Mouse (Mus musculus): ENCODE data around the gene Nt5c. TPM values are rescaled to one million over a fixed set of nuclear protein-coding genes. Genes with fewer than 3 reads are reported as not detected.

Gene Nt5c
- polyA plus RNA-seq, 1 experiment from 2014 or later: 67.4 TPM

- DNase-seq (ENCODE audit: low spot score) (no peak), ATAC-seq (replicated peaks; ENCODE audit: insufficient number of reproducible peaks, low FRiP score, low TSS enrichment, low read depth) (no peak)
- Histone ChIP-seq H3K9me3 (replicated peaks; ENCODE audit: control insufficient read depth, low read length) (no peaks in the 10 kb centered on the region), H3K27me3 (ENCODE audit: control insufficient read depth, insufficient read depth, low read length) (no peaks in the 10 kb centered on the region), H3K9ac (replicated peaks; ENCODE audit: low read length) (no peak overlapping the region), H3K4me1 (ENCODE audit: control insufficient read depth, insufficient read depth, low read length) (0 out of 2 replicates have a peak, but pooled peaks cover under 1% of the 10 kb centered on the region), H3K4me2 (ENCODE audit: low read depth, low read length) (no peak overlapping the region), H3K4me3 (ENCODE audit: low read depth, low read length) (no peak overlapping the region), H3K27ac (replicated peaks; ENCODE audit: low read depth, low read length) (no peak overlapping the region), H3K36me3 (replicated peaks; ENCODE audit: control insufficient read depth, insufficient read depth, low read depth, low read length) (no peaks in the 10 kb centered on the region)
- WGBS: 86% methylated on average over 8 of the region's 8 CpGs
Observed at GRCm38 (mm10) chr11:115451781-115452241, 39.9 kb downstream of the Nt5c start.

GRCm38 (mm10) chr11:115450176-115450575, 41.5 kb downstream of the Nt5c start:
- Histone ChIP-seq H3K4me1 (ENCODE audit: control insufficient read depth, insufficient read depth, low read length) (0 out of 2 replicates have a peak, but pooled peaks cover 2% of the 10 kb centered on the region), H3K9me3 (replicated peaks; ENCODE audit: control insufficient read depth, low read length) (no peaks in the 10 kb centered on the region), H3K4me3 (ENCODE audit: low read depth, low read length) (no peak overlapping the region), H3K36me3 (replicated peaks; ENCODE audit: control insufficient read depth, insufficient read depth, low read depth, low read length) (no peaks in the 10 kb centered on the region), H3K27me3 (ENCODE audit: control insufficient read depth, insufficient read depth, low read length) (no peaks in the 10 kb centered on the region), H3K4me2 (ENCODE audit: low read depth, low read length) (no peak overlapping the region), H3K9ac (replicated peaks; ENCODE audit: low read length) (no peak overlapping the region), H3K27ac (replicated peaks; ENCODE audit: low read depth, low read length) (no peak overlapping the region)
- DNase-seq (ENCODE audit: low spot score) (no peak), ATAC-seq (replicated peaks; ENCODE audit: insufficient number of reproducible peaks, low FRiP score, low TSS enrichment, low read depth) (no peak)
- WGBS: 89% methylated on average over 7 of the region's 7 CpGs

- ATAC-seq (replicated peaks; ENCODE audit: insufficient number of reproducible peaks, low FRiP score, low TSS enrichment, low read depth): no peak
- no peak overlapping the region for H3K9ac ChIP-seq (replicated peaks; ENCODE audit: low read length)
- no peak overlapping the region for H3K4me3 ChIP-seq (ENCODE audit: low read depth, low read length)
- no peak overlapping the region for H3K4me2 ChIP-seq (ENCODE audit: low read depth, low read length)
- H3K4me1 ChIP-seq (ENCODE audit: control insufficient read depth, insufficient read depth, low read length): peaks cover 2% of the 10 kb centered on the region; the same call in 1 of the 2 replicates
- H3K9me3 ChIP-seq (replicated peaks; ENCODE audit: control insufficient read depth, low read length): no peaks in the 10 kb centered on the region
- H3K36me3 ChIP-seq (replicated peaks; ENCODE audit: control insufficient read depth, insufficient read depth, low read depth, low read length): no peaks in the 10 kb centered on the region
- no peak overlapping the region for H3K27ac ChIP-seq (replicated peaks; ENCODE audit: low read depth, low read length)
- WGBS: 24% methylated on average over 7 of the region's 7 CpGs
- no peaks in the 10 kb centered on the region for H3K27me3 ChIP-seq (ENCODE audit: control insufficient read depth, insufficient read depth, low read length)
- no peak for DNase-seq (ENCODE audit: low spot score)
Observed at GRCm38 (mm10) chr11:115448998-115449397, 42.7 kb downstream of the Nt5c start.

GRCm38 (mm10) chr11:115448075-115448474, 43.6 kb downstream of the Nt5c start:
- H3K4me3 ChIP-seq (ENCODE audit: low read depth, low read length): no peak overlapping the region

GRCm38 (mm10) chr11:115447321-115447885, 44.3 kb downstream of the Nt5c start:
- Histone ChIP-seq H3K27me3 (ENCODE audit: control insufficient read depth, insufficient read depth, low read length) (no peaks in the 10 kb centered on the region), H3K9me3 (replicated peaks; ENCODE audit: control insufficient read depth, low read length) (no peaks in the 10 kb centered on the region), H3K4me3 (ENCODE audit: low read depth, low read length) (no peak overlapping the region), H3K4me1 (ENCODE audit: control insufficient read depth, insufficient read depth, low read length) (peaks cover 2% of the 10 kb centered on the region; the same call in 1 of the 2 replicates), H3K36me3 (replicated peaks; ENCODE audit: control insufficient read depth, insufficient read depth, low read depth, low read length) (no peaks in the 10 kb centered on the region), H3K4me2 (ENCODE audit: low read depth, low read length) (no peak overlapping the region), H3K9ac (replicated peaks; ENCODE audit: low read length) (no peak overlapping the region), H3K27ac (replicated peaks; ENCODE audit: low read depth, low read length) (no peak overlapping the region)
- DNase-seq (ENCODE audit: low spot score): no peak
- 81% methylated on average over 11 of the region's 11 CpGs for WGBS
- ATAC-seq (replicated peaks; ENCODE audit: insufficient number of reproducible peaks, low FRiP score, low TSS enrichment, low read depth): no peak

More at GRCm38 (mm10) chr11:115448075-115448474, 43.6 kb downstream of the Nt5c start:
- Histone ChIP-seq H3K27me3 (ENCODE audit: control insufficient read depth, insufficient read depth, low read length) (no peaks in the 10 kb centered on the region), H3K4me1 (ENCODE audit: control insufficient read depth, insufficient read depth, low read length) (peaks cover 2% of the 10 kb centered on the region; the same call in 1 of the 2 replicates), H3K9me3 (replicated peaks; ENCODE audit: control insufficient read depth, low read length) (no peaks in the 10 kb centered on the region), H3K27ac (replicated peaks; ENCODE audit: low read depth, low read length) (no peak overlapping the region), H3K9ac (replicated peaks; ENCODE audit: low read length) (no peak overlapping the region), H3K36me3 (replicated peaks; ENCODE audit: control insufficient read depth, insufficient read depth, low read depth, low read length) (no peaks in the 10 kb centered on the region), H3K4me2 (ENCODE audit: low read depth, low read length) (no peak overlapping the region)
- WGBS: 81% methylated on average over 16 of the region's 16 CpGs
- DNase-seq (ENCODE audit: low spot score) (no peak), ATAC-seq (replicated peaks; ENCODE audit: insufficient number of reproducible peaks, low FRiP score, low TSS enrichment, low read depth) (no peak)

GRCm38 (mm10) chr11:115446906-115447305, 44.8 kb downstream of the Nt5c start:
- Histone ChIP-seq H3K36me3 (replicated peaks; ENCODE audit: control insufficient read depth, insufficient read depth, low read depth, low read length) (no peaks in the 10 kb centered on the region), H3K27me3 (ENCODE audit: control insufficient read depth, insufficient read depth, low read length) (no peaks in the 10 kb centered on the region), H3K4me3 (ENCODE audit: low read depth, low read length) (no peak overlapping the region), H3K9me3 (replicated peaks; ENCODE audit: control insufficient read depth, low read length) (no peaks in the 10 kb centered on the region), H3K9ac (replicated peaks; ENCODE audit: low read length) (no peak overlapping the region), H3K4me1 (ENCODE audit: control insufficient read depth, insufficient read depth, low read length) (peaks cover 2% of the 10 kb centered on the region; the same call in 1 of the 2 replicates), H3K27ac (replicated peaks; ENCODE audit: low read depth, low read length) (no peak overlapping the region), H3K4me2 (ENCODE audit: low read depth, low read length) (no peak overlapping the region)
- DNase-seq (ENCODE audit: low spot score): no peak
- 73% methylated on average over 3 of the region's 3 CpGs for WGBS
- ATAC-seq (replicated peaks; ENCODE audit: insufficient number of reproducible peaks, low FRiP score, low TSS enrichment, low read depth): no peak

GRCm38 (mm10) chr11:115441417-115441816, 50.2 kb downstream of the Nt5c start:
- Histone ChIP-seq H3K9me3 (replicated peaks; ENCODE audit: control insufficient read depth, low read length) (no peaks in the 10 kb centered on the region), H3K4me3 (ENCODE audit: low read depth, low read length) (no peak overlapping the region), H3K9ac (replicated peaks; ENCODE audit: low read length) (no peak overlapping the region), H3K36me3 (replicated peaks; ENCODE audit: control insufficient read depth, insufficient read depth, low read depth, low read length) (no peaks in the 10 kb centered on the region), H3K4me1 (ENCODE audit: control insufficient read depth, insufficient read depth, low read length) (no peaks in the 10 kb centered on the region; the same call in none of the 2 replicates), H3K27ac (replicated peaks; ENCODE audit: low read depth, low read length) (no peak overlapping the region), H3K27me3 (ENCODE audit: control insufficient read depth, insufficient read depth, low read length) (no peaks in the 10 kb centered on the region), H3K4me2 (ENCODE audit: low read depth, low read length) (no peak overlapping the region; the same call in 1 of the 2 replicates)
- WGBS: 53% methylated on average over 15 of the region's 15 CpGs
- ATAC-seq (replicated peaks; ENCODE audit: insufficient number of reproducible peaks, low FRiP score, low TSS enrichment, low read depth) (no peak), DNase-seq (ENCODE audit: low spot score) (no peak)

Measured in embryonic facial prominence, embryonic 11.5 days (tissue).